Mouse (Mus musculus) erythroblast, adult 5-6 weeks (primary cell): Measurements from ENCODE around the gene Fxyd1. TPM values are rescaled to one million over a fixed set of nuclear protein-coding genes. Genes with fewer than 3 reads are reported as not detected.

Experiments
- ATAC-seq: replicated peaks from 2 replicates; pipeline ENCODE4 v1.8.0; 2016; ENCODE audit warnings: moderate number of reproducible peaks, mild to moderate bottlenecking, moderate TSS enrichment, inconsistent platforms; ENCODE audit not compliant: poor library complexity, low FRiP score, severe bottlenecking
- total RNA-seq, 2 experiments: library from RNA; stranded (forward) in 1 of 2; stranded (reverse) in 1 of 2; fragments of 150-400 nt in 1 of 2; fragments of 200-764, 138-1000 nt in 1 of 2; gene quantifications; 2 replicates each; pipeline versions ENCODE4 v1.2.3 to v1.2.4; 2015 to 2017; ENCODE audit warnings: low replicate concordance in 2 of 2

Fxyd1 gene
- total RNA-seq, 2 experiments from 2014 or later: not detected

DNA sequence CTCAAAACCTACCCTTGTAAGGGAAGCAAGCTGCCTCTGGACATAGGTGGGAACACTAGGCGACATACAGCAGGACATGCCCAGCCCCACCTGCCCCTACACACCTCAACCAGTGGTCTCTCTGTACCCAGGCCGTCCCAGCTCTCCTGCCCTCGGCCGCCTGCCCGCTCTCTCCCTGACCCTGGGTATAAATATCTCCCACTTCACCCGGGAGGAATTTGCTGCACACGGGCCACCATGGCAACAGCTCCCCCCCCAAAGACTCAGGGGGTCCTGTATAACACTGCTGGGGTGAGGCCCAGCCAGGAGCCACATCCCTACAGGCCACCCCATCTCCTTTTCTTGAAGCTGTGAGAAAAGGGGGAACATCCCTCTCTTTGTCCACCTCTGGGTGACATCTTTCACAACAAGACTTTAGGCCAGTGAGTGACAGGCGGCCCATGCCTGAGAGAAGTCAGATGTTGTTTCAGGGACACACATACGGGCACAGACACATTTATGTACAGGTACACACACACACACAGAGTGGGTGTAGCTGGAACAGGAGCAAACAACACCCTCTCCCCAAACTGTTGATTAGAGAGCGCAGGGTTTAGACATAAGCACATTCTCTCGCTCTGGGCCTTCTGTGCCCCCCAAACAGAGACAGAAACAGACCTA, 2.2 kb downstream of the Fxyd1 start:
- ATAC-seq: no peak

GRCm38 (mm10) chr7:31053882-31054447, 3.0 kb downstream of the Fxyd1 start:
- ATAC-seq: no peak

GRCm38 (mm10) chr7:31052636-31053434, 4.2 kb downstream of the Fxyd1 start:
- ATAC-seq: no peak

DNA sequence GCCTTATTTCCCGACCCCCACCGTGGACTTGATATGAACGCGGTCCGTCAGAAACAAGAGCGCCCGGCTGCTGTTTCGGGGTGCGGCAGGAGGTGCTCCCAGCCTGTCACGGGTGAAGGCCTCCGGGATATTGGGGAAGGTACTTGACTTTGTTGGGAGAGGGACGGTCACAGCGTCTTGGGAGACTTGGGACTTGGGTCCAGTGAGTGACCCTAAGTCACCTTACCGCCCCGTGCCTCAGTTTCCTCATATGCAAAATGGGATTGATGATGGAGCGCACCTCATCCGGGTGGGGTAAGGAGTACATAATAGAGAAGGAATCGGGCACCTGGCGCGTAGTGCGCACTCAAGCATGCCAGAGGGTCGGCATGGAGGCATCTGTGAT, 4.8 kb downstream of the Fxyd1 start:
- no peak for ATAC-seq

DNA sequence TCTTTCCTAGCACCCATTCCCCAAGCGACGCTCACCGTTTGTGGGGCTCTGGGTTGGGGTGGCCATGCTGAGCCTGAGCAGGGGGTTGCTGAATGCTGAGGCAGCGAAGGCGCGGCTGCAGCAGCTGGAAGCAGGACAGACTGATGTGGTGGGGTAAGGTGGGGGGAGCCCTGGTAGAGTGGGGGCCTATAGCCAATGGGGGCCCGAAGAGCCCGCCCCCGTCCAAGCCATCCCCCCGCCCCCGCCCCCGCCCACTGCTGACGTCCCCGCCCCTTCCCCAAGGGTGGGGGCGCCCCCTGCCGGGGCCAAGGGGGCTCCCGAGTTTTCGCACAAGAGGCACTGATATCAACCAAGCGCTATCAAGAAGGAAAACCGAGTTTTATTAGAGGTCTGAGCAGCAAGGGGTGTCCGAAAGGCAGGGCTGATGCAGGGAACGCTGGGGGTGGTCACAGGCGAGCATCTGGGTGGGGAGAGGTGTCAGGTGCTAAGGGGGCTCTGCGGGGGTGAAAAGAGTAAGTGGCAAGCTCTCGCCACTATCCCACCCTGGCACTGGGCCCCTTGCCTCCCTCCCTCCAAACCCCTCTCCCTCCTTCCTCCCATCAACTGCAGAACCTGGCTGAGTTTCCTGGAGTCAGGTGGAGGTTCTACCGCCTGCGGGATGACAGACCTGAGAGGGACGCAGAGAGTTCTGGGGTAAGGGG, 5.5 kb downstream of the Fxyd1 start, which contains the start of gene Fxyd7:
Fxyd7 (minus strand) TSS at position 147 of the 701 bp plus-strand sequence.
- no peak for ATAC-seq

- ATAC-seq: no peak
Measured at GRCm38 (mm10) chr7:31050921-31051320, 6.1 kb downstream of the Fxyd1 start.

GRCm38 (mm10) chr7:31050487-31050886, 6.5 kb downstream of the Fxyd1 start:
- ATAC-seq: no peak

DNA sequence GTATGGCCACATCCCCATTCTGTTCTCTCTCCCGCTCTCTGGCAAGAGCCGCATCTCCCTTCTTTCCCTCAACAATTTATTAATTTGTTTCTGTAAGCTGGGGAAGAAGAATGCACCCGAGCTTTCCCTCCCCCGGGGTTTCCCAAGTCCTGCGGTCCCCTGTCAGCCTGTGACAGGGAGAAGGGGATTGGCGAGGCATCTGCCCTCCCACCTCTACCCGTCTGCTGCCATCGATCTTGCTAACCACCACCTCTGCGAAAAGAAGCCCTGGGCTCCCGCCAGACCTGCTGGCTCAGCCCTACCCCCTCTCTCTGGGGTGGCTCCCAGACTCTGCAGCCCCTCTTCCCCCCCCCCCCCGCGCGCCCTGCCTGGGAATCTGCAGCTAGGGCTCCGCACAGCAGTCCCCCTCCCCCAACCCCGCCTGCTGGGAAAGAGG, 7.1 kb downstream of the Fxyd1 start:
- no peak for ATAC-seq

DNA sequence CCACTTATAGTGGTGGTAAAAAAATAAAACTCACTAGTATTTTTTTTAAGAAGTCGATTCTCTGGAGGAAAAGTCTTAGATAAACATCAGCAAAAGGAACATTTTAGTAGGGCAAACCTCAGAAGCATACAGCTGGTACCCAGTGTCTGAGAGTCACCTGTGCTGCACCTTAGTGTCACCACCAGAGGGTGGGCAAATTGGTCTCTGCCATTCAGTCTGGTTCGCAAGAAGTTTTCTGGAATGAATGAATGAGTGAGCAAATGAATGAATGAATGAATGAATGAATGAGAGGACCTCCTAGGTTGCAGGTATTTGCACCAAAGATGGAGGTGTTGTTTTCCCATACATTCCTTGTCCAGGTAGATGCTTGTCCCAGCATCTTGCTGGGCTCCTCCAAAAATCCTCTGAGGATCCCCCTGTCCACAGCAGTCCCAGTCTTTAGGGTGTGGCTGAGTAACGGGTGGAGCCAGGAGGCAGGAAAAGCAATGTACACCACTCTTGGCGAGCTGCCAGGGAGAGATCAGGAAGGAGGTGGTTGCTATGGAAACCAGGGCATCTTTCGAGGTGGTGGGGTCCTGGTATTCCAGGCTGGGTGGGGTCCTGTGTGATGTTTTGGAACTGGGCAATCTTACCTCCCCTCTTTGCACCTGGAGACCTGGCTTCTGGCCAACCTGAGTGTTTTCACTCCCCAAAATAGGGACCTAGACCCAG, 7.7 kb downstream of the Fxyd1 start:
- no peak for ATAC-seq

DNA sequence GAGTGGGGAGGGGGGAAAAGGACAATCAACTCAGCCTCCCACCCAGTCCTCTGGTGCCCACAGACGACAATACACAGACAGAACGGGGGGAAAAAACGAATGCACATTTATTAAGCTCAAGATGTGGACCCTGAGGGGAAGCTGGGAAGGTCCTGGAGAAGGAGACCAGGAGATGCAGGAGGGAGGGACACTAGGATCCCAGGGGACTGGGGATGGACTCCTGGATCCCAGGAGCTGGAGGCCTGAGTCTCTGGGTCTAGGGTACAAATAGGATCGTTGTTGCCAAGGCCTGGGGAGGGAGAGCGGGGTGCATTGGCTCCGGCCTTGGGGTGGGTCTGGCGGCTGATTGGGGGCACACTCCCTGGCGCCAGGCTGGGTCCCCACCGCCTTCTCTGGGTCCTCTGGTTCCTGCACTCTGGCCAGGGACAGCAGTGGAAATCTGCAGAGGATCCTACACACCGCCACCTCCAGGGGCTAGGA, 14.5 kb downstream of the Fxyd1 start, which contains the start of gene Fxyd5:
Fxyd5 (minus strand) TSS at position 51 of the 480 bp plus-strand sequence.
- ATAC-seq: no peak

DNA sequence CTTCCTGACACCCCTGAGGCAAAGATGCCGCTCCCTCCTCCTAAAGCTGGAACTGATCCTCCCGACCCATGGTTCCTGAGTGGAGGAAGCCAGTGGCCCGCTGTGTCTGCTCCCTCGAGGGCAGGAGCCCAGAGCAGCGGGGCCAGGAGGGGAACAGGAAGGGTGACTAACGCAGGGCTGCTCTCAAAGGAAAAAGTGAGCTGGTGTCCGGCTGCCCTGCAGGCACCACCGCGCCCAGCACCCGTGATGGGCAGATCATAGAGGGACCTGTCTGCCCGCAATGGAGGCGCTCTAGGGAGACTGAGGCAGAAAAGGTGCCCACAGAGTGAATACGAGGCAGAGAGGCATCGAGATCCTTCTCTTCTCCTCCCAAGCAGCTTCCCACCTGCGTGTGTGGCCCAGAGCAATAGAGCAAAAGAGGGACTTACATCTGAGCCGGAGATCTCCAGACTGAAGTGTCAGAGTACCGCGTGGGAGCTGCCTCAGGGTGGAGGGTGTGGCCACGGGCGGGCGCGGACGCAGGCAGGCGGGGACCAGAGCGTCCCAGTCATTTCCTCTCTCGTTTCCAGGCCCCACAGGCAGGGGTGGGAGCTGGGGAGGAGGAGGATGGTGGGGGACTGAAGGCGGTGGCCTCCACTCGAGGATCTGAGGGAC, 15.2 kb downstream of the Fxyd1 start:
- no peak for ATAC-seq

- ATAC-seq: no peak
Measured at GRCm38 (mm10) chr7:31041023-31041407, 16.0 kb downstream of the Fxyd1 start.

DNA sequence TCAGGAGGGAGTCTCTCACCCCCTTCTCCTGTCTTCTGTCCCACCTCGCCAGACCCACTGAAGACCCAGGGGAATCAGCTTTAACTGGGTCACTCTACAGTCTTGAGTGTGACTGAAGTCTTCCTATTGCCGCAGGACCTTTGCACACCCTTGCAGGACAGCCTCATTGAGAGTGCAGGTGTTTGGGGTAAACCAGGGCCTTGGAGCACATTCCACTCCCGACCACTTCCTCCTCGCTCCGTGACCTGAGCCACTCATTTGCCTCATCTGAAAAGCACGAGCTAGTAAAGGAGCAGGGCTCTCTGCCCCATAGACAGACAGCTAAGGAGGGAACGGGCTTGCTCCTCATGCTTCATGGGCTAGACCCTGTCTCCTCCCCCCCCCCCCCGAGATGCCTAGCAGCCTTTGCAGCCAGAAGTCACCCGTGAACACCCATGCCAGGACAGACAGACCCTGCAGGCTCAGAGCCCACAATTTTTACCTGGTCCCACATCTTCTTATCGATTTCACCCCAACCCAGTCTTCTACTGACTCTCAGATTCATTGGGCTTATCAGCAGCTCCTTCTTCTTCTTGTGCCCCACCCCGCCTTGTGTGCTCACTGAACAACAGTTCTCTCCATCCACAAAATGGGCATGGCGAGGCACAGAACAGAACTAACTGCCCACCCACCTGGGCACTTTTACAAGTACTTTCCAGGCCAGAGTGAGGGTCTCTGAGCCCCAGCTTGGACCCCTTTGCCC, 16.5 kb downstream of the Fxyd1 start:
- ATAC-seq: no peak

DNA sequence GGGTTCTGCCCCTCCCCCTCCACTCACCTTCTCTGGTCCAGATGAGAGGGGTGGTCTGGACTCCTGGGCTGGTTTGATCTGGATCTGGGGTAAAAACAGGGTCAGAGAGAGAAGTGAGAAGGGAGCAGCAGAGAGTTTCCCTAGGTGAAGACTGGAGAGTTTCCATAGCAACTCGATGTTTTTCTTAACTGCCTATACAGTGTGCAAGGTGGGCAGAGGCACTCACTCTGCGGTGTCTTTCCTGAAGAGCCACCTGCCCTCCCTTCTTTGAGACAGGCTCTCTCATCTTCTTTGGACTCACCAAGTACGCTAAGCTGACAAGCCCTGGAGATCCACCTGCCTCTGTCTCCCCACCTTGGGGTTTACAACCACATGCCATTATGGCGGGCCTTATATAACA, 18.0 kb downstream of the Fxyd1 start:
- ATAC-seq: no peak

DNA sequence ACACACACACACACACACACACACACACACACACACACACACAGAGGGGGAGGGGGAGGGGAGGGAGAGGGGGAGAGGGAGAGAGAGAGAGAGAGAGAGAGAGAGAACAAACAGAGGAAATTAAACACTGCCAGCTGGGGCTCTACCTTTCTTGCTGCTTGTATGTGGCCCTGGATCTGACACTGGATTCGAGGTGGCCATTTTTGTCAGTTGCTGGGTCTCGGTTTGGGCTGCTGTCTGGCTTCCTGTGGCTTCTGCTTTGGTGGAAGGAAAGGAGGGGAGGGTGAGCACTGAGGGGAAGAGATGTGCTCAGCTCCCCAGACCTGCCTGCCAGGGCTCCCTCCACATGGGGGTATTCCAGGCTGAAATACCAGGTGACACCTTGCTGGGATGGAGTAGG, 19.3 kb downstream of the Fxyd1 start:
- ATAC-seq: no peak

DNA sequence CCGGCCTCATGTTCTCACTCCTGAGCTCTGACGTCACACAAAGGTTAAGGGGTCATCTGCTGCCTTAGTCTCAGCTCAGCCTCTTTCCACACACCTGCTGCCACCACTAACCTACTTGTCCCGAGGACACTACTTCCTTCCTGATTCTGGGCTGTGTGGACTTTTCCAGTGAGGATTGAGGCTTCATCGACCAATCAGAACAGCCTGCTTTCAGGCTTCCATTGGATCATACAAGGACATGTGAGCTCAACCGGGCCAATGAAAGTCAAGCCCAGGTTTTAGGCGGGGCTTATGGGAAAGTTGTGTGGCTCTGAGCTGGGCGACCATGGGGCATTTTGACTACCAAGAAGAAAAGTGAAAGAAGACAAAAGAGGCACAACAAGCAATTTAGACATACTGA, 20.1 kb downstream of the Fxyd1 start:
- ATAC-seq: no peak

DNA sequence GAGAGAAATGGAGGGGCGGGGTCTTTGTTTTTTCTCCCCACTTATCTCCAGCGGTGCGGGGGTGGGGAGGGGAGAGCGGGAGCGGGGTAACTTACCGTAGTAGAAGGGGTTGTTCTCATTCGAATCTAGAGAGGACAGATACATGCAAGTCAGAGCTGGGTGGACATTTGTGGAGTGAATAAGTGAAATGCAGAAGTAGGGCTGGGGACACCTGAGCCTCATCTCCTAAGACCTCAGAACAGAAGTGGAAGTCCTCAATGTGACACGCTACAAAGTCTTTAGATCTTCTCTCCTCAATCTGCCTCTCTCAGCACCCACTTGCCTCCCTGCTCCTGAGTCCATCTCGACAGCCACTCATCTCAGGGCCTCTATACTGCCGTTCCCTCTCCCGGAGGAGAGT, 21.7 kb downstream of the Fxyd1 start:
- ATAC-seq: no peak

GRCm38 (mm10) chr7:31034789-31035188, 22.2 kb downstream of the Fxyd1 start:
- ATAC-seq: no peak
